Mouse (Mus musculus) naive thymus-derived CD4-positive, alpha-beta T cell, adult 2 months (primary cell): ENCODE data around the gene Fcnb.

Experiments used
- DNase-seq: peaks from one replicate; pipeline ENCODE4 v3.0.0-alpha.2; 2011; ENCODE audit warnings: low read depth

Gene Fcnb

DNA sequence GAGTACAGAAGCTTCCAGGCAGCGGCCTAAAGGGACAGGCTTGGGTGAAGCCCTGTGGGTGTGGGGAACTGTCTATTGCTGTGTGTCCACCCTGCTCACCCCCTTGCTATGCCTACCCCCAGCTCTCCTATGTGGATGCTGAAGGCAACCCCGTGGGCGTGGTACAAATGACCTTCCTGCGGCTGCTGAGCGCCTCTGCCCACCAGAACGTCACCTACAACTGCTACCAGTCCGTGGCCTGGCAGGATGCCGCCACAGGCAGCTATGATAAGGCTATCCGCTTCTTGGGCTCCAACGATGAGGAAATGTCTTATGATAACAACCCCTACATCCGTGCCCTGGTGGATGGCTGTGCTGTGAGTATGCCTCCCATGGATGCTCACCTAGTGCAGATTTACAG is 52.2 kb downstream of the Fcnb start:
- no peak for DNase-seq

GRCm38 (mm10) chr2:28031860-28032259 is 52.8 kb downstream of the Fcnb start:
- no peak for DNase-seq
